Mouse (Mus musculus) lung, postnatal 10 days (tissue): ENCODE data around the gene Rsbn1l.
A peak's percentile ranks its signal among the peaks of the same experiment; 100 is the strongest.

Source experiments
- DNase-seq: peaks from one replicate; pipeline ENCODE4 v3.0.0; 2021

The Rsbn1l gene

DNA sequence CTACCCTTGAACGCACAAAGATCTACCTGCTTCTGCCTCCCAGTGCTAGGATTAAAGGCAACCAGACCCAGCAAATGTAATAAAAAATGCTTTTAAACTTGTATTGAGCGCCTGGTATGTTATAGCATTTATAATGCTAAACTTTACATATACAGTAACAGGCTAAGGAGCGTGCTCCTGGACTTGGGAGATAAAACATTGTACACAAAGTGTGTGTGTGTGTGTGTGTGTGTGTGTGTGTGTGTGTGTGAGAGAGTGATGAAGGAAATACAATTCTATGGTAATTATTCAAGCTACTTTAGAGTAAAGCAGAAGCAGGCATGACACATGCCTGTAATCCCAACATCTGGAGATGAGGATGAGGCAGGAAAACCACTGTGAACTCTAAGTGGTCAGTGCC, at the start of gene Rsbn1l:
Rsbn1l (minus strand) TSS at position 101 of the 400 bp plus-strand sequence.
- DNase-seq = no peak

DNA sequence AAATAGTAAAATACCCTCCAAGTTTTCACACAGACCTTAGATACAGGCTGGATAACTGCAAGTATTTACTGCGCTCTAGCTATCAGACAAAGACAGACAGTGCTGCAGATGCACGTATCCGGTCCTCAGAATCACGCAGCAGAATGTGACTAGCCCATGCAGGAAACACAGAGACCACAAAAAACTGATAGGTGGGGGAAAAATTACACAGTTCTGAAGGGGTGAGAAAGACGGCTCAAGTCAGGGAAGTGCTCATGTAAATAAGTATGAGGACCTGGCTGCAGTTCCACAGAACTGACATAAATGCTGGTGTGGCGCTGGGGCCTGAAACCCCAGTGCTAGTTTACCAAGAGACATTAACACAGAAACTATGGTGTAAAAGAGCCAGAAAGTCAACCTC, 46.5 kb upstream of the Rsbn1l start:
- DNase-seq = no peak

GRCm38 (mm10) chr5:21001622-21002315, 45.6 kb upstream of the Rsbn1l start:
- DNase-seq = no peak

GRCm38 (mm10) chr5:20998427-20998826, 42.2 kb upstream of the Rsbn1l start:
- DNase-seq = no peak

- no peak for DNase-seq
These were observed 41.4 kb upstream of the Rsbn1l start for GRCm38 (mm10) chr5:20997555-20997954.

- no peak for DNase-seq
These were observed 34.0 kb upstream of the Rsbn1l start for GRCm38 (mm10) chr5:20990062-20990809.

DNA sequence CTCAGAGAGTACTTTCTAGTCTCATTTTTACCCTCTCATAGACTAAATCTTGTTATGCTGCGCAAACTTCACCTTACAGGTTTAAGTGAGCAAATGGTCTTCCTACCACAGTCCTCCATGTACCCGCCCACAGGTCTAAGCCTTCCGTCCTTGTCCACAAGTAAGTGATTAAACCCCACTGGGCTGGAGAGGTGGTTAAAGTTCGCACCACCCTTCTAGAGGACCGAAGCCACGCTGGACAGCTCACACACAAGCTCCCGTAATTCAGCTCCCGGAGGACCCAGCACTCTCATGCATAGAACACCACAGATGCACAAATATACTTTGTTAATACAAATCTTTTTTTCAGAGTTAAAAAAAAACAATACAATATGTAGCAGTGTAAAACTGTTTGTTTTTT, 30.1 kb upstream of the Rsbn1l start:
- no peak for DNase-seq

DNA sequence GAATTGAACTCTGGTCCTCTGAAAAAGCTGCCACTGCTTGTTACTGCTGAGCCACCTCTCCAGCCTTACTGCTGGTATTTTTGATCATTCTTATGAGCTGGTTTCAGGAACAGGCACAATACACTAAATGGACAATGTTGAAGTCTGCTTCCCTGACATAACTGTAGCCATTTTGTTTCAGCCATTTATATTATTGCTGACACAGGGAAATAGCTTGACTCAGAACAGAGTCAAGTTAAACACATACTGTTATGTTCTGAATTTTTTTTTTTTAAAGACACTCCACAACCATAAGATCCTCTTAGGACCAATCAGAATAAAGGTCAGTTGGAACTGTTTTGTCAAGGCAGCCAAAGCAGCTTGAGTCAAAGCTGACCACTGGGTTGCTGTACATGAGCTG, 27.3 kb upstream of the Rsbn1l start:
- no peak for DNase-seq

DNA sequence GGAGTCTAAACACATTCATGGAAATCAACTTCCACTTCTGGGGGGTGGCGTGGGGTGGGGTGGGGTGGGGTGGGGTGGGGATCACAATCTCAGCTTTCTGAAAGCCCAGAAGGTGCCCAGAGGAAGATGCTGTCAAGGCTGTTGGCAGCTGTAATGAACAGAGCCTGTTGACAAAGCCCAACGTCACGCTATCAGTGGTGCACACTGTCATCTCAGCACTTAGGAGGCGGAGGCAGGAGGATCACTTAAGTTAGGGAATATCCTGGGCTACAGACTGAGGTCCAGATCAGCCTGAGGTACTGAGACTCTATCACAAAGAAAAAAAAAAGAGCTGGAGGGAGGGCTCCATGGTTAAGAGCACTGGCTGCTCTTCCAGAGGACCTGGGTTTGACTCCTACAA, 18.5 kb upstream of the Rsbn1l start:
- DNase-seq = no peak

DNA sequence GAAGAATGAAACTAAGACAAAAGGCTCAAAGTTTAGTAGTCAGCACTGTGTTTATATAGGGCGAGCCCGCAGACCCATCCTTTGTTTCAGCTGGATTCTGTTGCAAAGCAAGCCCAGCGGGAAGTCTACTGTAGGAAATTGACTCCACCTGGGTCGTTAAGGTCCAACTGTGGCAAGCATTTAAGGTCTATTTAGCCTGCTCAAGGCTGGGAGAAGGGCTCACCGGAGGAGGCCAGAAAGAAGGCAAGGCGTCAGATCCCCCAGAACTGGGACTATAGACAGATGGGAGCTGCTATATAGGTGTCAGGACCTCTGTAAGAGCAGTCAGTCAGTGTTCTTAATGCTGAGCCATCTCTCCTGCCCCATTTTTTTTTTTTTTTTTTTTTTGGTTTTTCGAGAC, 17.8 kb upstream of the Rsbn1l start:
- no peak for DNase-seq

DNA sequence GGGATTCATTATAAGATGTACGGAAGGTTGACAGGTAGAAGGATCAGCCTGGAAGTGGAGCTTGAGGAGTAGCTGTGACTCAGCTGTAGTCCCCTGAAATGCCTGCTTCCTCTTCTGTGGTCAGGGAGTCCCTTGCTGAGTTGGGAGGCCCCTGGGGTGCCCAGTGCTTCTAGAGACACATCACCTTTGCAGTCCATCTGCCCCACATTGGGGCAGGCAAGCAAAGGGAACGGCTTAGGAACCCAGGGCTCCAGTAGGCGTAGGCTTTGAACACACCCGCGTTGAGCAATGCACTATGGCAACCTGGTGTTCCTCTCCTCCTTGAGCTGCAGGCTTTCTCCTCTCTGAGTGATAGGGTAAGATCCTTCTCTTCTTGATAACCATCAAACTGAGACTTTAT, 16.9 kb upstream of the Rsbn1l start:
- no peak for DNase-seq

- peak; percentile 53 for DNase-seq
These were observed 12.8 kb upstream of the Rsbn1l start for GRCm38 (mm10) chr5:20968963-20969362.

DNA sequence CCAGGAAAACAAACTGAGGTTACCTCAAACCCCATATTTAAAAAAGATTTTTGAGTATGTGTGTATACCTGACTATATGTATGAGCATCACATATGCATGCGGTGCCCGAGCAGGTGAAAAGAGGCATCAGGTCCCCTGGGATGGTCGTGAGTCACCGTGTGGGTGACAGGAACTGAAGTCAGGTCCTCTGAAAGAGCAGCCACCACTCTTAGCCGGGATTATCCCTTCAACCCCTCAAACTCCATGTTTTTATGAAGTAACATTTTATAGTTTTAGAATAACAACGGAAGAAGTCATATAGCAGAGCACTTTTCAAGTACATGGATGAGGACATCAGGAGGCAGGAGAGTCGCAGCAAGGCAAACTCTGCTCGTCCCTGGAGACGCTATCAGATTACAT, 12.3 kb upstream of the Rsbn1l start:
- no peak for DNase-seq

DNA sequence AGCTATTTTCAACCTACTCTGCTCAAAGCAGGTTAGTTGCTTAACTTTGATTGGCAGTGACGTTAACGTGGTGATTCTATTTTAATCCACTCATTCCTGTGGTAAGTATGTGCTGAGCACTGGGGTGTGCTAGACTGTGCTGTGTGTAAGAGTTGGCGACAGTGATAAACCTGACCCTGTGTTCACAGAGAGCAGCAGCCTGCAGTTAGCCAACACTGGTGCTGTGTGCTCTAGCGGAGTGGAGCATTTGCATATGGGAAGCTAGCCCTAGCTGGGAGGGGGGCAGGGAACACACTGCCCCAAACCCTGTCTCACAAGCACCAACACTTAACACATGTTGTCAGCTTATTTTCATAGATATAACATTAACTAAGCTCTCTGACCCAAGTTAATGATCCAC, 11.7 kb upstream of the Rsbn1l start:
- peak; percentile 6 for DNase-seq

DNA sequence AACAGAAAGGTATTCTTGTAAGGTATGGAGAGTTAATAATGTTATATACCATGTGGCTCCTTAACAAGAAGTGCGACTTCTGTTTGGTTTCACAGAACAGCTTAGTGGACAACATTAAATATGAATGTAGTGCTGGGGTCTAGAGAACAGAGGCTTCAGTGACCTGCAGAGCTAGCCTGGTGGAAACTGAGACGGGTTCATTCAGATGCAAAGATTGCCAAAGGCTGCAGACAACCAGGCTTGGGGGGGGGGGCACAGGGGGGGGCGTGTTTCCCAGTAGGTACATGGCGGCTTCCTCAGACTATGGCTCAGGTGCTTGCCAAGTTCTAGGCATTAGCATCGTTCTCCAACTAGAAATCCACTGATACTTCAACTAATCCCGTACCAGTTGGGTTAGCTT, 8.2 kb upstream of the Rsbn1l start:
- DNase-seq = no peak

DNA sequence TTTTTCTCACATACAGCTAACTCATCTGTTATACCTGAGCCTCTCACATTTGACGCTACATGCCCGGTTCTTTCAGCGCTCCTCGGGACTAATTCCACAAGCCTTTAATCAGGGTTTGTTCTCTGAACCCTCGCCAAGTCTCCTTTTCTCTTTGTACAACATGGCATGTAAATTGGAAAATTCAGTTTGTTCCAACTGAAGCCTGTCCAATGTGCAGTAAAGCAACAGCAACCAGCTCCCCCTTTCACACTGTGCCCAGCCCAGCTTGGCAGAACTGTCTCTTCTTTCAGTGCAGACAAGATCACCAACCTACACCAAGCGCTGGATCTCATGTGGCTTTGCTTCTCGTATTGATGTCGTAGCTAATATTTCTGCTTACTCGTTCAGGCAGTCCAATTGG, 7.1 kb upstream of the Rsbn1l start:
- no peak for DNase-seq

GRCm38 (mm10) chr5:20960927-20961326, 4.7 kb upstream of the Rsbn1l start:
- DNase-seq = no peak

GRCm38 (mm10) chr5:20955114-20955835, 923 bp downstream of the Rsbn1l start:
- DNase-seq = no peak

DNA sequence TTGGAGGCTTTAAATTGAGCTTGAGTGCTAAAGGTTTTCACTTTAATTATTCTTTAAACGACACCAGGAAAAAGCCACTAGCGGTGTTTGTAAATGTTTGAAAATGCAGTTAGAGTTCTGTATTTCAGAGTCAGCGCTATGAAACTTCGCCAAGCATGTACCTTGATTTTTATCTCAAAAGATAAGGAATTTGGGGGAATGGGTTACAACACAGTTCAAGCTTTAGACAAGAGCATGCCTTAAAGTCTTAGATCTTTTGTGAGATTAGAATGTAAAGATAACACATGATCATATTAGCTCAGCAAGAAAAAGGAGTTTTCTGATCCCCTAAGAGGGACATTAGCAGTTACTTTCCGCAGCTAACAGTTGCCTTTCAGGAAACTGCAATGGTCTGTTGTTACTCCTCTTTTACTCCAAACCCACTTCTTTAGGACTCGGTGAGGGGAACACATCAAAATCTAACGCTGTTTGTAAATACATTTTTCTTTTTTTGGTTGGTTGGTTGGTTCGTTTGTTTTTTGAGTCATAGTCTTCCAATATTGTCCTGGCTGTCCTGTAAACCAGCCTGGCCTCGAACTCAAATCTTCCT, 3.8 kb downstream of the Rsbn1l start:
- no peak for DNase-seq

- DNase-seq = peak; percentile 97
These were observed 4.4 kb downstream of the Rsbn1l start for GRCm38 (mm10) chr5:20951666-20952281.

GRCm38 (mm10) chr5:20950855-20951650, 5.1 kb downstream of the Rsbn1l start:
- DNase-seq = peak; percentile 63

DNA sequence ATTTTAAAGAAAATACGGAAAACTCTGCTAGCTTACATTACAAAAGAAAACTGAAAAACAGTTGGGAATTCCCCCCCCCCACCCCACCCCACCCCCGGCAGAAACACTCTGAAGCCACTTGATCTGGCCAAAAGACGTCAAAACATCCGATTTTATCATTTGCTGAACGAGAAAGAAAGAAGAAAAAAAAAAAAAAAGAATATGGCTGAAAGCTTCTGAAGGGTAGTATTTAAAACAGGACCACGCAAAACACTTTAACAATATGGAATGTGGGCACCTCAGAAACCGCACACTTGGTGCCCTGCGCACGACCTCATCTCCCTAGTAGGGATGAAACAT, 5.7 kb downstream of the Rsbn1l start:
- no peak for DNase-seq
